Mouse (Mus musculus): ENCODE measurements around the gene Diexf.

DNA sequence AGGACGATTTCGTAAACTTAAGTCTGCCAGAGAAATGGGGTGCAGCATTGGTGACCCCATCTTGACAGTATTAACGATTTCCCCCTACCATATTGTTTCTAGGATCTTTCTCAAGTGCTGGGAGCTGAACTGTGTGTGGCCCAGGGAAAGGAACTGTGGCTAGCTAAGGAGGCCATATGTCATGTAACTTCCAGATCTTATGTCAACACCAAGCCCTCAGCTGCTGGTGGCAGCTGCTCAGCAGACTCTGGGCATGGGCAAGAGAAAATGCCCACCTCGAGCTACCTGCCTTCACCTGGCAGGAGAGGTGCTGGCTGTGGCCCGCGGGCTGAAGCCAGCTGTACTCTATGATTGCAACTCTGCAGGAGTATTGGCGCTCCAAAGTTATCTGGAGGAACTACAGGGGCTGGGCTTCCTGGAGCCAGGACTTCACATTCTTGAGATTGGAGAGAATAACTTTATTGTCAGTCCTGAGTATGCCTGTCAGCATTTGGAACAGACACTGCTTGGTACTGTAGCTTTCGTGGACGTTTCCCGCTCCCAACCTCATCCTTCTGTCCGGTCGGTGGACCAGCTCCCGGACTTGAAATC, 44.2 kb upstream of the Diexf start:
- no peak for TF ChIP-seq CTCF (conservative IDR thresholded peaks at IDR 0.05; ENCODE audit: insufficient read depth, insufficient read length, low read depth, low read length)
- no peak for TF ChIP-seq POLR2A (IDR thresholded peaks at IDR 0.05; ENCODE audit: low read depth, low read length)
